Mouse (Mus musculus): ENCODE data around the gene Dtx3.

DNA sequence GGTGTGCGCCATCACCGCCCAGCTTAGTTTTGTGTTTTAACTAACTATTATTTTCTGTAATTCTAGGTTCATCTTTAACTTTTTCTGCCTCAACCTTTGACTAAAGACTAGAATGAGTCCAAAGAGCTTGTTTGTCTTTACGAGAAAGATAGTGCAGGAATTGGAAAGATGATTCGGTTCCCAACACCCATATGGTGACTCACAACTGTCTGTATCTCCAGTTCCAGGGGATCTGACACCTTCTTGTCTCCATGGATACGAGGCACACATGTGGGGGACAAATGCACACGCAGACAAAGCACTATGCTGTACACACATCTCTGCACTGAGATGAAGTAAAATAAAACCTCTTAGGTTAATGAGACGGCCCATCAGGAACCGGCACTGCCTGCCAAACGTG, 35.4 kb downstream of the Dtx3 start:
- TF ChIP-seq POLR2A (IDR thresholded peaks at IDR 0.05; ENCODE audit: low read depth, low read length) (no peak), CTCF (IDR thresholded peaks at IDR 0.05; ENCODE audit: borderline replicate concordance, insufficient read depth, low read length) (no peak)
